Mouse (Mus musculus): ENCODE data around the gene Pop4. TPM values are rescaled to one million over a fixed set of nuclear protein-coding genes. Genes with fewer than 3 reads are reported as not detected.

Gene Pop4
- polyA plus RNA-seq (2014; fragmentation: Illumina TruSeq; extraction: RNeasy Lipid Tissue Mini Kit (QIAGEN cat#74804); ENCODE audit: low replicate concordance): 18.2 TPM

GRCm38 (mm10) chr7:38270703-38271510 lies at the start of gene Pop4:
Pop4 (minus strand) TSS chr7:38271423.

GRCm38 (mm10) chr7:38227900-38228298 lies 43.3 kb downstream of the Pop4 start, which contains the start of gene Plekhf1:
Plekhf1 (minus strand) TSS chr7:38228016.

Other genes starting within 250 kb of the Pop4 start
- gene Uri1, start 247.9 kb downstream of the Pop4 start, polyA plus RNA-seq (2014; fragmentation: Illumina TruSeq; extraction: RNeasy Lipid Tissue Mini Kit (QIAGEN cat#74804); ENCODE audit: low replicate concordance): 57.4 TPM
- 1.5 TPM for gene Ccne1, start 163.9 kb downstream of the Pop4 start, polyA plus RNA-seq (2014; fragmentation: Illumina TruSeq; extraction: RNeasy Lipid Tissue Mini Kit (QIAGEN cat#74804); ENCODE audit: low replicate concordance)
- 40.3 TPM for gene 1600014C10Rik, start 88.2 kb downstream of the Pop4 start, polyA plus RNA-seq (2014; fragmentation: Illumina TruSeq; extraction: RNeasy Lipid Tissue Mini Kit (QIAGEN cat#74804); ENCODE audit: low replicate concordance)
- 0.97 TPM for gene Plekhf1, start 43.4 kb downstream of the Pop4 start, polyA plus RNA-seq (2014; fragmentation: Illumina TruSeq; extraction: RNeasy Lipid Tissue Mini Kit (QIAGEN cat#74804); ENCODE audit: low replicate concordance)